9 mouse cellular contexts compared by ENCODE assay signal in genomic region chr7:78578111-78578460, GRCm38 (mm10).
DNase-seq lines count a peak whose midpoint lies in the region; ATAC-seq lines count a peak whose summit lies in the region.
"Had no signal": no experiment of that assay in that cellular context is flagged by ENCODE, and none has a peak within 500 bp of the region (broad histone marks: within the 10 kb centered on the region; RNA-seq: fewer than 3 reads in every experiment).

No protein-coding gene starts in this region.

- H3K36me3 ChIP-seq in kidney, embryonic 14.5 days (ENCODE audit: control insufficient read depth, insufficient read depth, low read length), result no peaks in the 10 kb centered on the region
- no peaks in the 10 kb centered on the region for H3K36me3 ChIP-seq in forebrain, embryonic 12.5 days (replicated peaks)
- H3K36me3 ChIP-seq in midbrain, embryonic 16.5 days (ENCODE audit: control insufficient read depth, insufficient read depth, low read length), result no peaks in the 10 kb centered on the region

- intact Hi-C loops in left cerebral cortex, postnatal 4 days (cut with DNase I), result loop anchor here (5.0 to 10.0 kb wide), 2 partner anchors 311 to 1443 kb away; no protein-coding TSS in a partner anchor

- peak overlapping the region; percentile 83 for H3K4me2 ChIP-seq in kidney, embryonic 14.5 days (replicated peaks; ENCODE audit: low read depth, low read length)
- peak overlapping the region; percentile 69 for H3K4me2 ChIP-seq in forebrain, embryonic 12.5 days
- H3K4me2 ChIP-seq in midbrain, embryonic 16.5 days (ENCODE audit: low read length), result peak overlapping the region; percentile 72

- DNase-seq in kidney, adult 18-20 months, result no peak
- peak; percentile 90 for DNase-seq in brain, adult 2 months (ENCODE audit: low read depth, low spot score)
- peak; percentile 55 for DNase-seq in layer of hippocampus, postnatal 25 days (ENCODE audit: extremely low spot score in 1 of 2, low spot score in 1 of 2)
- DNase-seq in yolk sac, embryonic 10.5 days (ENCODE audit: low spot score), result peak; percentile 6
- DNase-seq in left cerebral cortex, postnatal 4 days, result no peak

- no peak overlapping the region for H3K27ac ChIP-seq in kidney, embryonic 14.5 days (ENCODE audit: low read depth, low read length)
- H3K27ac ChIP-seq in forebrain, embryonic 12.5 days, result peak overlapping the region; percentile 86
- H3K27ac ChIP-seq in midbrain, embryonic 16.5 days (ENCODE audit: low read length), result peak overlapping the region; percentile 92

- no peaks in the 10 kb centered on the region for H3K9me3 ChIP-seq in kidney, embryonic 14.5 days (ENCODE audit: control insufficient read depth, low read length)
- H3K9me3 ChIP-seq in forebrain, embryonic 12.5 days, result no peaks in the 10 kb centered on the region
- no peaks in the 10 kb centered on the region for H3K9me3 ChIP-seq in midbrain, embryonic 16.5 days (replicated peaks; ENCODE audit: control insufficient read depth, low read length, poor library complexity, severe bottlenecking)

- no peaks in the 10 kb centered on the region for H3K4me1 ChIP-seq in kidney, embryonic 14.5 days (ENCODE audit: control insufficient read depth, insufficient read depth, low read length)
- peaks cover 23% of the 10 kb centered on the region for H3K4me1 ChIP-seq in forebrain, embryonic 12.5 days
- peaks cover 28% of the 10 kb centered on the region for H3K4me1 ChIP-seq in midbrain, embryonic 16.5 days (ENCODE audit: control insufficient read depth, insufficient read depth, low read length)

- WGBS in kidney, embryonic 14.5 days, result 0% methylated on average over 16 of the region's 23 CpGs
- under 1% methylated on average over 13 of the region's 23 CpGs for WGBS in forebrain, embryonic 12.5 days
- WGBS in midbrain, embryonic 16.5 days, result under 1% methylated on average over 15 of the region's 23 CpGs

- peak overlapping the region; percentile 45; the same call in 1 of the 2 replicates for H3K9ac ChIP-seq in kidney, embryonic 14.5 days (ENCODE audit: low read depth, low read length)
- H3K9ac ChIP-seq in forebrain, embryonic 12.5 days, result peak overlapping the region; percentile 75
- H3K9ac ChIP-seq in midbrain, embryonic 16.5 days (ENCODE audit: low read depth, low read length), result peak overlapping the region; percentile 70

- peak overlapping the region; percentile 45 for H3K4me3 ChIP-seq in kidney, embryonic 14.5 days (ENCODE audit: low read length)
- peak overlapping the region; percentile 51 for H3K4me3 ChIP-seq in forebrain, embryonic 12.5 days (replicated peaks)
- H3K4me3 ChIP-seq in midbrain, embryonic 16.5 days (ENCODE audit: low read depth, low read length), result peak overlapping the region; percentile 56

- H3K27me3 ChIP-seq in kidney, embryonic 14.5 days (ENCODE audit: control insufficient read depth, insufficient read depth, low read length), result peaks cover 41% of the 10 kb centered on the region
- peaks cover 68% of the 10 kb centered on the region for H3K27me3 ChIP-seq in forebrain, embryonic 12.5 days
- H3K27me3 ChIP-seq in midbrain, embryonic 16.5 days (ENCODE audit: control insufficient read depth, insufficient read depth, low read depth, low read length), result peaks cover 5% of the 10 kb centered on the region

- peak; percentile 40 for ATAC-seq in kidney, embryonic 14.5 days (ENCODE audit: low FRiP score, low TSS enrichment)
- ATAC-seq in forebrain, embryonic 12.5 days (ENCODE audit: low FRiP score), result peak; percentile 62
- peak; percentile 65 for ATAC-seq in midbrain, embryonic 16.5 days
- ATAC-seq: Patski had no signal

Comparison
In these comparisons a context has a peak if more than half of its experiments do, and no peak if none do; other contexts are left out.
1. DNase-seq: peak in brain, adult 2 months (single experiment), layer of hippocampus, postnatal 25 days (2 of 2) and yolk sac, embryonic 10.5 days (single experiment); none in kidney, adult 18-20 months (single experiment) and left cerebral cortex, postnatal 4 days (single experiment).
2. Peak in every context shown above with its lines, with median percentiles within 50 percentile points of each other: ATAC-seq, H3K4me2 ChIP-seq, H3K4me3 ChIP-seq and H3K9ac ChIP-seq.